9 mouse cellular contexts compared by ENCODE assay signal in genomic region chr7:127513016-127513390, GRCm38 (mm10). TPM values are rescaled to one million over a fixed set of nuclear protein-coding genes. Genes with fewer than 3 reads are reported as not detected.
DNase-seq lines count a peak whose midpoint lies in the region; ATAC-seq and TF ChIP-seq lines count a peak whose summit lies in the region.
"Had no signal": no experiment of that assay in that cellular context is flagged by ENCODE, and none has a peak within 500 bp of the region (broad histone marks: within the 10 kb centered on the region; RNA-seq: fewer than 3 reads in every experiment).

No protein-coding gene starts in this region.

- 0 out of 2 replicates have a peak, but pooled peaks cover 2% of the 10 kb centered on the region for H3K36me3 ChIP-seq in neural tube, embryonic 11.5 days (ENCODE audit: control insufficient read depth, insufficient read depth, low read length)
- peaks cover 25% of the 10 kb centered on the region for H3K36me3 ChIP-seq in heart, postnatal 0 days (replicated peaks; ENCODE audit: control insufficient read depth, insufficient read depth, low read length)
- H3K36me3 ChIP-seq in liver, embryonic 11.5 days (ENCODE audit: control insufficient read depth, insufficient read depth, low read length): peaks cover 28% of the 10 kb centered on the region

- ATAC-seq in CD4-positive, CD25-positive, alpha-beta regulatory T cell, adult 4 months: no peak
- no peak for ATAC-seq in neural tube, embryonic 11.5 days (ENCODE audit: insufficient read depth, low FRiP score, low TSS enrichment)
- no peak for ATAC-seq in heart, postnatal 0 days (ENCODE audit: insufficient read depth, low read depth)
- ATAC-seq in liver, embryonic 11.5 days (replicated peaks; ENCODE audit: low FRiP score): no peak

- H3K4me2 ChIP-seq in neural tube, embryonic 11.5 days (ENCODE audit: low read depth): peak overlapping the region; percentile 40
- H3K4me2 ChIP-seq in heart, postnatal 0 days (ENCODE audit: low read depth, low read length): peak overlapping the region; percentile 64
- H3K4me2 ChIP-seq in liver, embryonic 11.5 days: peak overlapping the region; percentile 73

- H3K9ac ChIP-seq in neural tube, embryonic 11.5 days (ENCODE audit: low read length): peak overlapping the region; percentile 89
- peak overlapping the region; percentile 70 for H3K9ac ChIP-seq in heart, postnatal 0 days (replicated peaks; ENCODE audit: low read depth, low read length)
- peak overlapping the region; percentile 82 for H3K9ac ChIP-seq in liver, embryonic 11.5 days (ENCODE audit: low read depth, low read length)

- TF ChIP-seq EP300 in heart, postnatal 0 days (IDR thresholded peaks at IDR 0.05; ENCODE audit: low read depth): no peak

- peak; percentile 72 for DNase-seq in CD4-positive, CD25-positive, alpha-beta regulatory T cell, adult 2 months (ENCODE audit: low read depth, low spot score)
- no peak for DNase-seq in neural tube, embryonic 11.5 days (ENCODE audit: low spot score)
- no peak for DNase-seq in neural tube, embryonic 10.5 days (ENCODE audit: extremely low spot score, low spot score)
- DNase-seq in heart, postnatal 0 days (ENCODE audit: low spot score): no peak
- no peak for DNase-seq in liver, embryonic 11.5 days (ENCODE audit: low spot score)
- DNase-seq in ovary, postnatal 36 days (ENCODE audit: low spot score): peak; percentile 25
- DNase-seq in embryo, embryonic 11 days: no peak

- TF ChIP-seq CTCF in heart, postnatal 0 days (IDR thresholded peaks at IDR 0.05; ENCODE audit: low read depth): no peak

- H3K9me3 ChIP-seq in neural tube, embryonic 11.5 days (ENCODE audit: control insufficient read depth, low read length): no peaks in the 10 kb centered on the region
- H3K9me3 ChIP-seq in heart, postnatal 0 days (replicated peaks; ENCODE audit: control insufficient read depth, low read length): no peaks in the 10 kb centered on the region
- H3K9me3 ChIP-seq in liver, embryonic 11.5 days (ENCODE audit: control insufficient read depth, low read length): no peaks in the 10 kb centered on the region

- H3K4me1 ChIP-seq in neural tube, embryonic 11.5 days (ENCODE audit: control insufficient read depth, insufficient read depth, low read length): peaks cover 7% of the 10 kb centered on the region; the same call in 1 of the 2 replicates
- H3K4me1 ChIP-seq in heart, postnatal 0 days (ENCODE audit: control insufficient read depth, insufficient read depth): peaks cover 12% of the 10 kb centered on the region
- peaks cover 6% of the 10 kb centered on the region; the same call in 1 of the 2 replicates for H3K4me1 ChIP-seq in liver, embryonic 11.5 days (replicated peaks; ENCODE audit: control insufficient read depth, insufficient read depth, low read length)

- peak overlapping the region; percentile 97; the same call in 1 of the 2 replicates for H3K27ac ChIP-seq in neural tube, embryonic 11.5 days (ENCODE audit: low read depth, low read length)
- peak overlapping the region; percentile 98 for H3K27ac ChIP-seq in heart, postnatal 0 days (ENCODE audit: low read depth)
- H3K27ac ChIP-seq in liver, embryonic 11.5 days (ENCODE audit: low read depth, low read length): peak overlapping the region; percentile 94

- peak overlapping the region; percentile 82 for H3K4me3 ChIP-seq in neural tube, embryonic 11.5 days (ENCODE audit: low read depth, low read length)
- peak overlapping the region; percentile 72 for H3K4me3 ChIP-seq in heart, postnatal 0 days (ENCODE audit: low read depth, low read length)
- peak overlapping the region; percentile 79 for H3K4me3 ChIP-seq in liver, embryonic 11.5 days (ENCODE audit: low read depth, low read length)

- H3K27me3 ChIP-seq in neural tube, embryonic 11.5 days (ENCODE audit: control insufficient read depth, insufficient read depth, low read length): no peaks in the 10 kb centered on the region
- H3K27me3 ChIP-seq in heart, postnatal 0 days (ENCODE audit: control insufficient read depth, insufficient read depth, low read length): no peaks in the 10 kb centered on the region
- no peaks in the 10 kb centered on the region for H3K27me3 ChIP-seq in liver, embryonic 11.5 days (replicated peaks; ENCODE audit: control insufficient read depth, insufficient read depth, low read length)

- WGBS in neural tube, embryonic 11.5 days: 45% methylated on average over 8 of the region's 8 CpGs
- WGBS in heart, postnatal 0 days: 39% methylated on average over 8 of the region's 8 CpGs
- WGBS in liver, embryonic 11.5 days: 23% methylated on average over 8 of the region's 8 CpGs

RNA-seq across cellular contexts. Expression of gene Srcap, which starts 1.2 kb away (rescaled TPM):
- 10 to 100 TPM in 1 of 2 experiments, 1 to 10 TPM in 1; 9.1 to 11.4 TPM for polyA plus RNA-seq in CD4-positive, CD25-positive, alpha-beta regulatory T cell, adult 4 months (2017; shearing (Covaris generic))
- 58.3 and 66.0 TPM in 2 replicates for polyA plus RNA-seq in neural tube, embryonic 11.5 days (2014; fragmentation: Nextera tagmentation; extraction: Ambion mirVana)
- total RNA-seq in heart, postnatal 0 days (2014; rRNA removed; ENCODE audit: low replicate concordance): 21.8 and 29.3 TPM in 2 replicates
- polyA plus RNA-seq in heart, postnatal 0 days (2015; fragmentation: Nextera tagmentation; extraction: Ambion mirVana): 15.0 and 16.1 TPM in 2 replicates
- 40.3 and 45.5 TPM in 2 replicates for polyA plus RNA-seq in liver, embryonic 11.5 days (2014; fragmentation: Nextera tagmentation; extraction: Ambion mirVana)

RNA-seq across cellular contexts. Expression of gene Gm42715, which starts 6.4 kb away (rescaled TPM):
- 10 to 100 TPM; 29.9 to 31.9 TPM for polyA plus RNA-seq in CD4-positive, CD25-positive, alpha-beta regulatory T cell, adult 4 months (2017; shearing (Covaris generic))
- 18.4 TPM in 2 replicates for polyA plus RNA-seq in neural tube, embryonic 11.5 days (2014; fragmentation: Nextera tagmentation; extraction: Ambion mirVana)
- total RNA-seq in heart, postnatal 0 days (2014; rRNA removed; ENCODE audit: low replicate concordance): 12.5 and 17.4 TPM in 2 replicates
- 4.8 and 5.0 TPM in 2 replicates for polyA plus RNA-seq in heart, postnatal 0 days (2015; fragmentation: Nextera tagmentation; extraction: Ambion mirVana)
- polyA plus RNA-seq in liver, embryonic 11.5 days (2014; fragmentation: Nextera tagmentation; extraction: Ambion mirVana): 13.0 and 16.1 TPM in 2 replicates

RNA-seq across cellular contexts. Expression of gene Fbrs, which starts 34.0 kb away (rescaled TPM):
- polyA plus RNA-seq in CD4-positive, CD25-positive, alpha-beta regulatory T cell, adult 4 months (2017; shearing (Covaris generic)): 10 to 100 TPM; 22.9 to 24.0 TPM
- 15.4 and 17.1 TPM in 2 replicates for polyA plus RNA-seq in neural tube, embryonic 11.5 days (2014; fragmentation: Nextera tagmentation; extraction: Ambion mirVana)
- 19.1 and 31.1 TPM in 2 replicates for total RNA-seq in heart, postnatal 0 days (2014; rRNA removed; ENCODE audit: low replicate concordance)
- 5.4 and 5.9 TPM in 2 replicates for polyA plus RNA-seq in heart, postnatal 0 days (2015; fragmentation: Nextera tagmentation; extraction: Ambion mirVana)
- polyA plus RNA-seq in liver, embryonic 11.5 days (2014; fragmentation: Nextera tagmentation; extraction: Ambion mirVana): 8.9 and 12.4 TPM in 2 replicates

RNA-seq across cellular contexts. Expression of gene Tmem265, which starts 48.2 kb away (rescaled TPM):
- polyA plus RNA-seq in CD4-positive, CD25-positive, alpha-beta regulatory T cell, adult 4 months (2017; shearing (Covaris generic)): 10 to 100 TPM; 39.7 to 91.0 TPM
- polyA plus RNA-seq in neural tube, embryonic 11.5 days (2014; fragmentation: Nextera tagmentation; extraction: Ambion mirVana): 6.9 and 9.2 TPM in 2 replicates
- total RNA-seq in heart, postnatal 0 days (2014; rRNA removed; ENCODE audit: low replicate concordance): not detected in 2 replicates
- 2.6 and 3.3 TPM in 2 replicates for polyA plus RNA-seq in heart, postnatal 0 days (2015; fragmentation: Nextera tagmentation; extraction: Ambion mirVana)
- 6.9 and 11.1 TPM in 2 replicates for polyA plus RNA-seq in liver, embryonic 11.5 days (2014; fragmentation: Nextera tagmentation; extraction: Ambion mirVana)
- polyA plus RNA-seq: frontal cortex, adult 2 months had no signal

RNA-seq across cellular contexts. Expression of gene Prr14, which starts 53.6 kb away (rescaled TPM):
- polyA plus RNA-seq in CD4-positive, CD25-positive, alpha-beta regulatory T cell, adult 4 months (2017; shearing (Covaris generic)): 100 to 1,000 TPM; 181 to 236 TPM
- polyA plus RNA-seq in neural tube, embryonic 11.5 days (2014; fragmentation: Nextera tagmentation; extraction: Ambion mirVana): 55.5 and 71.8 TPM in 2 replicates
- total RNA-seq in heart, postnatal 0 days (2014; rRNA removed; ENCODE audit: low replicate concordance): 33.7 and 35.4 TPM in 2 replicates
- polyA plus RNA-seq in heart, postnatal 0 days (2015; fragmentation: Nextera tagmentation; extraction: Ambion mirVana): 22.3 and 24.7 TPM in 2 replicates
- polyA plus RNA-seq in liver, embryonic 11.5 days (2014; fragmentation: Nextera tagmentation; extraction: Ambion mirVana): 39.0 and 40.6 TPM in 2 replicates

Comparison
In these comparisons a context has a peak if more than half of its experiments do, and no peak if none do; other contexts are left out.
1. DNase-seq: peak in CD4-positive, CD25-positive, alpha-beta regulatory T cell, adult 2 months (single experiment) and ovary, postnatal 36 days (single experiment); none in neural tube, embryonic 11.5 days (single experiment), neural tube, embryonic 10.5 days (single experiment), heart, postnatal 0 days (single experiment), liver, embryonic 11.5 days (single experiment) and embryo, embryonic 11 days (single experiment).
2. Peak in every context shown above with its lines, with median percentiles within 50 percentile points of each other: H3K27ac ChIP-seq, H3K4me2 ChIP-seq, H3K4me3 ChIP-seq and H3K9ac ChIP-seq.